Mouse (Mus musculus): ENCODE data around the gene Hunk.

DNA sequence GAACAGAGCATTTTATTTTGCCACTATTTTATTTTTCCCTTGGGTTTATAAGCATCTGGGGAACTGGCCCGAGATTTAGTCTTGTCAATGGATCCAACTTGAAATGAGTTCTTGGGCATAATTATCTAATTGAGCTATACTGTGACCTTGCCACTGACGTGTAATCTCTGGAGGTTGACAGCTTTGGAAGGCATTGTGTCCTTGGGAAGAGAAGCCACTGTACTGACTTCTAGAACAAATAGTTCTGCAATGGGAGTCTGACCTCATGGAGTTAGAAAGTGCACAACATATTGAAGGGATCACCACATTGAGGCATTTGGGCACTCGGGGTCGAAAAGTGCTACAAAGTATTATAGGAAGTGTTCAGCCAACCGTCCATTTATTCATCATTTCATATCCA is 79.3 kb downstream of the Hunk start:
- no peak for TF ChIP-seq POLR2A (IDR thresholded peaks at IDR 0.05; ENCODE audit: extremely low read depth, insufficient read depth, low read length)
- TF ChIP-seq CTCF (IDR thresholded peaks at IDR 0.05; ENCODE audit: extremely low read depth, insufficient read depth, low read length) = no peak

Data from cortical plate, adult 2 months (tissue).